Mouse (Mus musculus): ENCODE measurements at regions not wholly inside any gene's neighbourhood (a gene's known extent, or its start where the extent isn't known, plus 50 kb on each side); places are given as distances from the start of the nearest gene placed in this dataset.

GRCm38 (mm10) chr10:95110786-95111185, 166.2 kb upstream of the Plxnc1 start:
- no peaks in the 10 kb centered on the region for H3K4me1 ChIP-seq (ENCODE audit: control insufficient read depth, insufficient read depth, low read length)
- WGBS = 86% methylated on average over 21 of the region's 21 CpGs

GRCm38 (mm10) chr10:95109576-95109975, 164.9 kb upstream of the Plxnc1 start:
- Histone ChIP-seq H3K27ac (ENCODE audit: control insufficient read depth, insufficient read depth, low read depth, low read length, poor library complexity) (no peak overlapping the region), H3K4me1 (ENCODE audit: control insufficient read depth, insufficient read depth, low read length) (no peaks in the 10 kb centered on the region), H3K4me3 (replicated peaks; ENCODE audit: control insufficient read depth, low read depth, low read length) (no peak overlapping the region)
- no peak for TF ChIP-seq CTCF (IDR thresholded peaks at IDR 0.05; ENCODE audit: control insufficient read depth, insufficient read depth, low read length)
- 70% methylated on average over 2 of the region's 2 CpGs for WGBS

More at GRCm38 (mm10) chr10:95110786-95111185, 166.2 kb upstream of the Plxnc1 start:
- H3K4me3 ChIP-seq (replicated peaks; ENCODE audit: control insufficient read depth, low read depth, low read length) = no peak overlapping the region
- H3K27ac ChIP-seq (ENCODE audit: control insufficient read depth, insufficient read depth, low read depth, low read length, poor library complexity) = no peak overlapping the region
- TF ChIP-seq POLR2A (IDR thresholded peaks at IDR 0.05; ENCODE audit: borderline replicate concordance, control insufficient read depth, low read depth, low read length) (no peak), CTCF (IDR thresholded peaks at IDR 0.05; ENCODE audit: control insufficient read depth, insufficient read depth, low read length) (no peak)

GRCm38 (mm10) chr10:95107532-95108251, 163.1 kb upstream of the Plxnc1 start:
- no peak overlapping the region for H3K27ac ChIP-seq (ENCODE audit: control insufficient read depth, insufficient read depth, low read depth, low read length, poor library complexity)
- WGBS = 77% methylated on average over 3 of the region's 3 CpGs
- no peak overlapping the region for H3K4me3 ChIP-seq (replicated peaks; ENCODE audit: control insufficient read depth, low read depth, low read length)
- H3K4me1 ChIP-seq (ENCODE audit: control insufficient read depth, insufficient read depth, low read length) = no peaks in the 10 kb centered on the region
- no peak for TF ChIP-seq POLR2A (IDR thresholded peaks at IDR 0.05; ENCODE audit: borderline replicate concordance, control insufficient read depth, low read depth, low read length)
- TF ChIP-seq CTCF (IDR thresholded peaks at IDR 0.05; ENCODE audit: control insufficient read depth, insufficient read depth, low read length) = no peak

GRCm38 (mm10) chr10:95103808-95104207, 159.2 kb upstream of the Plxnc1 start:
- TF ChIP-seq CTCF (IDR thresholded peaks at IDR 0.05; ENCODE audit: control insufficient read depth, insufficient read depth, low read length) (no peak), POLR2A (IDR thresholded peaks at IDR 0.05; ENCODE audit: borderline replicate concordance, control insufficient read depth, low read depth, low read length) (no peak)
- H3K4me3 ChIP-seq (replicated peaks; ENCODE audit: control insufficient read depth, low read depth, low read length) = no peak overlapping the region
- no peaks in the 10 kb centered on the region for H3K4me1 ChIP-seq (ENCODE audit: control insufficient read depth, insufficient read depth, low read length)
- no peak overlapping the region for H3K27ac ChIP-seq (ENCODE audit: control insufficient read depth, insufficient read depth, low read depth, low read length, poor library complexity)

GRCm38 (mm10) chr10:95102981-95103380, 158.3 kb upstream of the Plxnc1 start:
- WGBS = 73% methylated on average over 4 of the region's 4 CpGs
- H3K4me1 ChIP-seq (ENCODE audit: control insufficient read depth, insufficient read depth, low read length) = no peaks in the 10 kb centered on the region
- TF ChIP-seq POLR2A (IDR thresholded peaks at IDR 0.05; ENCODE audit: borderline replicate concordance, control insufficient read depth, low read depth, low read length) (no peak), CTCF (IDR thresholded peaks at IDR 0.05; ENCODE audit: control insufficient read depth, insufficient read depth, low read length) (no peak)
- no peak overlapping the region for H3K4me3 ChIP-seq (replicated peaks; ENCODE audit: control insufficient read depth, low read depth, low read length)
- no peak overlapping the region for H3K27ac ChIP-seq (ENCODE audit: control insufficient read depth, insufficient read depth, low read depth, low read length, poor library complexity)

- Histone ChIP-seq H3K4me1 (ENCODE audit: control insufficient read depth, insufficient read depth, low read length) (no peaks in the 10 kb centered on the region), H3K27ac (ENCODE audit: control insufficient read depth, insufficient read depth, low read depth, low read length, poor library complexity) (no peak overlapping the region), H3K4me3 (replicated peaks; ENCODE audit: control insufficient read depth, low read depth, low read length) (no peak overlapping the region)
- TF ChIP-seq POLR2A (IDR thresholded peaks at IDR 0.05; ENCODE audit: borderline replicate concordance, control insufficient read depth, low read depth, low read length) (no peak), CTCF (IDR thresholded peaks at IDR 0.05; ENCODE audit: control insufficient read depth, insufficient read depth, low read length) (no peak)
- 73% methylated on average over 5 of the region's 5 CpGs for WGBS
Observed at GRCm38 (mm10) chr10:95099906-95100305, 155.3 kb upstream of the Plxnc1 start.

- 84% methylated on average over 4 of the region's 4 CpGs for WGBS
- H3K4me3 ChIP-seq (replicated peaks; ENCODE audit: control insufficient read depth, low read depth, low read length) = no peak overlapping the region
Observed at GRCm38 (mm10) chr10:95095847-95096246, 151.2 kb upstream of the Plxnc1 start.

GRCm38 (mm10) chr10:95094771-95095170, 150.1 kb upstream of the Plxnc1 start:
- 78% methylated on average over 8 of the region's 8 CpGs for WGBS
- H3K27ac ChIP-seq (ENCODE audit: control insufficient read depth, insufficient read depth, low read depth, low read length, poor library complexity) = no peak overlapping the region
- H3K4me1 ChIP-seq (ENCODE audit: control insufficient read depth, insufficient read depth, low read length) = no peaks in the 10 kb centered on the region
- H3K4me3 ChIP-seq (replicated peaks; ENCODE audit: control insufficient read depth, low read depth, low read length) = no peak overlapping the region
- no peak for TF ChIP-seq CTCF (IDR thresholded peaks at IDR 0.05; ENCODE audit: control insufficient read depth, insufficient read depth, low read length)
- no peak for TF ChIP-seq POLR2A (IDR thresholded peaks at IDR 0.05; ENCODE audit: borderline replicate concordance, control insufficient read depth, low read depth, low read length)

More at GRCm38 (mm10) chr10:95095847-95096246, 151.2 kb upstream of the Plxnc1 start:
- TF ChIP-seq CTCF (IDR thresholded peaks at IDR 0.05; ENCODE audit: control insufficient read depth, insufficient read depth, low read length) (no peak), POLR2A (IDR thresholded peaks at IDR 0.05; ENCODE audit: borderline replicate concordance, control insufficient read depth, low read depth, low read length) (no peak)
- Histone ChIP-seq H3K4me1 (ENCODE audit: control insufficient read depth, insufficient read depth, low read length) (no peaks in the 10 kb centered on the region), H3K27ac (ENCODE audit: control insufficient read depth, insufficient read depth, low read depth, low read length, poor library complexity) (no peak overlapping the region)

- no peak overlapping the region for H3K27ac ChIP-seq (ENCODE audit: control insufficient read depth, insufficient read depth, low read depth, low read length, poor library complexity)
- no peak for TF ChIP-seq POLR2A (IDR thresholded peaks at IDR 0.05; ENCODE audit: borderline replicate concordance, control insufficient read depth, low read depth, low read length)
- no peak for TF ChIP-seq CTCF (IDR thresholded peaks at IDR 0.05; ENCODE audit: control insufficient read depth, insufficient read depth, low read length)
- no peak overlapping the region for H3K4me3 ChIP-seq (replicated peaks; ENCODE audit: control insufficient read depth, low read depth, low read length)
- WGBS = 75% methylated on average over 5 of the region's 5 CpGs
- H3K4me1 ChIP-seq (ENCODE audit: control insufficient read depth, insufficient read depth, low read length) = no peaks in the 10 kb centered on the region
Observed at GRCm38 (mm10) chr10:95093266-95093665, 148.6 kb upstream of the Plxnc1 start.

Measured in bone marrow, adult 2 months (tissue).